Mouse (Mus musculus): ENCODE data around the gene Golim4.
A peak's percentile ranks its signal among the peaks of the same experiment; 100 is the strongest.
"Not testable (repeated sequence)": the region's sequence is repeated elsewhere in the genome, so short reads cannot be mapped to it uniquely, and the experiment has no call there.

The Golim4 gene

DNA sequence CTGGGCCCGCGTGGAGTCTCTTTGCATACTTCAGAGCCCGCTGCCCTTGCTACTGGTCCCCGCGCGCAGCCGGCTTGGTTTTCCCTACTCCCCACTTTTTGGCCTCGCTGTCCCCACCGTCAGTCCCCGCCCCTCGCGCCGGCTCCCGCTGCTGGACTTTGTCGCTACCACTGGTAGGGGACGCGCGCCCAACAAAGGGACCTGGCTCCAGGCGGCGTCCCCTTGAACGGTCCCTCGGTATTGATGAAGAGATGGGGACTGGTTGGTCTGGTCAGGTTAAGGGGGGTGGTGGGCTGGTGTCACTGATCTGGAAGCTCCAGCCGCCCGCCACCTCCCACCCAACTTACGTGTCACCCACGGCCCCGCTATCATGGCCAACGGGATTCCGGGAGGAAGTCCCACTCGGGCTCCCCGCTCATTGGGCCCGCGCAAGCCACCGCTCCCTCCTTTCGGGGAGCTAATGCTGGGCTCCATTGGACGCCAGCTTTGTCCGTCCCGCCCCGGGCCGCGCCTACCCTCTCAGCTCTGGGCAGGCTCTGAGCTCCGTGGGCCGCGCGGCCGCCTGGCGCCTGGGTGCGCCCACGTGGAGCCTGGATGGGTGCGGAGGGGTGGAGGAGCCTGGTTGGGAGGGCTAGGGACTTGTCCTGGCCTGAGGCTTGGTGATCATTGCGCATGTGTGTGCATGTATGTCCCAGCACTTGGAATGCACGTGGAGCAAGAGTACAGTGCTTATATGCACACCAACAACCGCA is at the start of gene Golim4:
TSS of gene Golim4 (minus strand) at position 399 of the 752 bp plus-strand sequence.
- peak; percentile 95 to 96 for DNase-seq

GRCm38 (mm10) chr3:76005621-76006020 is 48.9 kb upstream of the Golim4 start:
- DNase-seq = peak in 1 of 2 experiments; percentile 1

GRCm38 (mm10) chr3:76001156-76001555 is 44.4 kb upstream of the Golim4 start:
- peak in 1 of 2 experiments; percentile 39 for DNase-seq

- DNase-seq = no peak
These were observed 43.7 kb upstream of the Golim4 start for GRCm38 (mm10) chr3:76000481-76000880.

- DNase-seq = not testable (repeated sequence)
These were observed 24.4 kb upstream of the Golim4 start for GRCm38 (mm10) chr3:75981031-75981750.

DNA sequence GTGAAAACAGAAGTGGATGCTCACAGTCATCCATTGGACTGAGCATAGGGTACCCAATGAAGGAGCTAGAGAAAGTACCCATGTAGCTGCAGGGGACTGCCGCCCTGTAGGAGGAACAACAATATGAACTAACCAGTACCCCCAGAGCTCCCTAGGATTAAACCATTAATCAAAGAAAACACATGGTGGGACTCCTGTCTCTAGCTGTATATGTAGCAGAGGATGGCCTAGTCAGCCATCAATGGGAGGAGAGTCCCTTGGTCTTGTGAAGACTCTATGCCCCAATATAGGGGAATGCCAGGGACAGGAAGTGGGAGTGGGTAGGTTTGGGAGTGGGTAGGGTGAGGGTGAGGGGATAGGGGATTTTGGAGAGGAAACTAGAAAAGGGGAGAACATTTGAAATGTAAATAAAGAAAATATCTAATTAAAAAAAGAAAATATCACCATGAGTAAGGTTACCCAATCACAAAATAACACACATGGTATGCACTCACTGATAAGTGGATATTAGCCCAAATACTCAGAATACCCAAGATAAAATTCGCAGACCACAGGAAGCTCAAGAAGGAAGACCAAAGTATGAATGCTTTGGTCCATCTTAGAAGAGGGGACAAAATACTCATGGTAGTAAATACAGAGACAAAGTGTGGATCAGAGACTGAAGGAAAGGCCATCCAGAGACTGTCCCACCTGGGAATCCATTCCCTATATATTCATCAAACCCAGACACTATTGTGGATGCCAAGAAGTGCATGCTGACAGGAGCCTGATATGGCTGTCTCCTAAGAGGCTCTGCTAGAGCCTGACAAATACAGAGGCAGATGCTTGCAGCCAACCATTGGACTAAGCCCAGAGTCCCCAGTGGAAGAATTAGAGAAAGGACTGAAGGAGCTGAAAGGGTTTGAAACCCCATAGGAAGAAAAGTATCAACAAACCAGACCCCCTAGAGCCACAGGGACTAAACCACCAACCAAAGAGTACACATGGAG is 6.3 kb upstream of the Golim4 start:
- DNase-seq = not testable (repeated sequence)

DNA sequence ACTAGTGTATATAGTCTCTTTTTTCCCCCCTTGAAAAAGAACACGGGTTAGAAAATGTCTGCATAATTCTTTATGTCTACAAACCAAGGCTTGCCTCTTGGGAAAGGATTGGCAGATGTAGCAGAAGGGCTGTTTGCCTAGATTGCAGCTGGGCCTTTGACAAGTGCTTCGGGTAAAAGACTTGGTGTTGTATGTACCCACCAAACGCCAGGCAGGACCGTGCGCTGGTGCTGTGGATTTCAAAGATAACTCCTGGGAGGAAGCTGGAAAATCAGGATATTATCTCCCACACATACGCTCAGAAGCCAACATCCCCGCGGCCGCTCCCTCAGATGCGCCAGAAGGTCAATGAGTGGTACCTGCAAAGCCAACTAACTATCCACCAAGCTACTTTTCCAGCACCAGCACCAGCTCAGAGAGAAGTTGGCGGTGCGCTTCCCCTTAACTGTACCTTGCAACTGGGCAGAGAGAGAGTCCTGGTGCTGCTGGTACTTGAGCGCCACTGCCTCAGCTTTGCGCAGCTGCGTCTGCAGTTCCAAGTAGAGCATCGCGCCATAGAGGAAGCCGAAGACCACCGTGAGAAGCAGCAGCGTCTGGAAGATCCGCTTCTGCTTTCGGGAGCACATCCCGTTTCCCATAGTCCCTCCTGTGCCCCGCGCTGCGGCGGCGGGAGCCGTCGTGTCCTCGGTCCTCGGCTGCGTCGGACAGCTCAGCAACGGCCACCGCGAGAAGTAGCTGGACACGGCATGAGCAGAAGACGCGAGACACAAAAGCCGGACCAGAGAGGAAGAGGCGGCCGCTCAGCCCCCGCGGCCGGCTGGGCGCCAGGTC is 873 bp downstream of the Golim4 start:
- peak in 1 of 2 experiments; percentile 15 for DNase-seq

DNA sequence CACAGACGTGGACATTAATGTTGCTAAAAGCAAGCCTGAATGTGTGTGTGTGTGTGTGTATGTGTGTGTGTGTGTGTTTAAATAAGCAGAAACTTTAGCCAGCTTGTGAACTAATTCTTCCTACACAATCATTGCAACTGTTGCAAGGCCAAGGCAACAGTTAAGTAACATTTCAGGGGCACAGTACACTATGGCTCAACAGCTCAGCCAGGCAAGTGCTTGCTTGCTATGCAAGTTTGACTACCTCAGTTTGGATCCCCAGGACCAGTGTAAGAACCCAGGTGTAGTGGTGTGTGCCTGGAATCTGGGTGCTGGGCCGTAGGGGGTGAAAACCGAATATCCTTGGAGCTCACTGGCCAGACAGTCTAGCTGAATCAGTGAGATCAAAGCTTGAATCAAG is 2.6 kb downstream of the Golim4 start:
- DNase-seq = no peak

DNA sequence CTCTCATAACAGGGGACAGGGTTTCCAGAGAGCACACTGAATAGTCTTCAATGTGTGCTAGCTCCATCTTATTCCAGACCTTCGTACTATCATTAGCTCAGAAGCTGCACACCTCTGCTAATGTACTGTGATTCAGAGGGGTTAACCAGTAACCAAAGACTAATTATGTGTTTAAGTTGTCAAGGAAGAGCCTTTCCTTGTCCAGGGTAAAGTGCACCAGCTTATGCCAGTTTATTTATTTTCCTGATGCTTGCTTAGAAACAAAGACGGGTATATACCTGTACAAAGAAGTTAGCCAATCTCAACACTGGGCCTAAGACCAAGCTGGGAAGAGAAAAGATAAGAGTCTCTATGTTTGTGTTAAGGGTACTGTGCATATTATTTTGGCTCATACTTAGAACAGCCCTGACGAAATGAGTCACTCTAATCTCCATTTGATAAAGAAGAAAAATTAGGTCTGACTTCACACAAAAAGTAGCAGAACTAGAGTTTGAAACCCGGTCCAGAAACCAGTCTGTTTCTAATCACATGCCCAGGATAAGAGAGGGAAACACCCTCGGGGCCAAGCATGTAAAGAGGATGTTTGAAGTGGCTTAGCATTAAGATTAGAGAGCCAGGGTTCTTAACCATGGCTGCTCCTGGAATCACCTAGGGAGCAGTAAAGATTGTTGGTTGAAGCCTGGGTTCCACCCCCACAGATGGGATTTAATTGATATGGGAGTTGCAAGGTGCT is 4.3 kb downstream of the Golim4 start:
- DNase-seq = peak in 1 of 2 experiments; percentile 7

DNA sequence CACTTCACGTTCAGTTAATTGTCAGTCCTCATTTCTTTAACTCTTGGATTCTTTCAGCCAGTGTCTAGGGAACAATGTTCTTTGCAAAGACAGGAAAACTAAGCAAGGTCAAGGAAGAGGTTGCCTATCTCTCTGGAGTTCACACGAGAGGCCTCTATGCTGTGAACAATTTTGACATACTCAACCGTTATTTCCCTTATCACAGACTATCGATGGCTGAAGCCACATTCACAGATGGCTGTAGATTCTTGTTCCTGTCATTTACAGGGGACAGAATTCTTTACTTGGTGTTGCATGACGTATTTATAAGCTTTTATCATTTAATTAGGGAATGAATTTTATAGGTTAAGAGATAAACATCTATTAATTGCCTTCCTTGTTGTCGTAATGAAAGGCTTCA is 5.9 kb downstream of the Golim4 start:
- no peak for DNase-seq

GRCm38 (mm10) chr3:75949358-75949757 is 7.4 kb downstream of the Golim4 start:
- no peak for DNase-seq

DNA sequence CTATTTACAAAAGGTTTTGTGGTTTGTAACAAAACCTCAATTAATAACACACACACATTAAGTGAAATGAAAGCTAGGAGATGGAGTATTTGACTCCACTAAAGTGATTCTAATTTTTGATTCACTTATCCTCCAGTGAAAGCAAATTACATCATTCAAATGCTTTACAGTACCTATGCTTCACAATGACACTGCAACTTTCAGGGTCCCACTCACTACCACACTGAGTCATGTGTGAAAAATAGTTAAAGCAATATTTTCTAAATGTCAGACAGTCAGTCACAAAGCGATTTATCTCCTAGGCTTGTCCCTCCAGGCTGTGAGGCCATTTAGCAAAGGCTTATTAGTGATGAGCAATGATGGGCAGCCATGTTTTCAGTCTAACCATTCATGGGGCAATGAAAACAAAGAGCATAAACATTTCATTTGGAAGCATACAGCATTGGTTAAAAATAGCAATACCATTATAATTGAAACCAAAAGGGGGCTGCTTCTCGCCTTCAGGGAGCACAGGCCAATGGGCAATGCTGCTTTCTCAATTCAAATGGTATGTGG is 8.1 kb downstream of the Golim4 start:
- no peak for DNase-seq

DNA sequence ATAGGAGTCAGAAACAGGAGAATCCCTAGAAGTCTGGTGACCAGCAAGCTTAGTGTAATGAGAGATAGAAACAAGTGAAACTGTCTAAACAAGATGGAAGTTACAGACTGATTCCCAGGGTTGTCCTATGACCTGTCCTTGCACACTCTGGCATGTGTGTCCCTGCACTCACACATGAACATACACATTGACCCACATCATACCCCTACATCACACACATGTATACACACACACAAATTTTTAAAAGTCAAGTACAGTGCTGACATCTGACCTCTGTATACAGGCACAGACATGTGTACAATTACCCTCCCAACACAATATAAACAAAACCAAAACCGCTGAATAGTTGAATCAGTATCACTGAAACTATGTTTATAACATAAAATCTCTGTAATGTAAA is 8.7 kb downstream of the Golim4 start:
- no peak for DNase-seq

DNA sequence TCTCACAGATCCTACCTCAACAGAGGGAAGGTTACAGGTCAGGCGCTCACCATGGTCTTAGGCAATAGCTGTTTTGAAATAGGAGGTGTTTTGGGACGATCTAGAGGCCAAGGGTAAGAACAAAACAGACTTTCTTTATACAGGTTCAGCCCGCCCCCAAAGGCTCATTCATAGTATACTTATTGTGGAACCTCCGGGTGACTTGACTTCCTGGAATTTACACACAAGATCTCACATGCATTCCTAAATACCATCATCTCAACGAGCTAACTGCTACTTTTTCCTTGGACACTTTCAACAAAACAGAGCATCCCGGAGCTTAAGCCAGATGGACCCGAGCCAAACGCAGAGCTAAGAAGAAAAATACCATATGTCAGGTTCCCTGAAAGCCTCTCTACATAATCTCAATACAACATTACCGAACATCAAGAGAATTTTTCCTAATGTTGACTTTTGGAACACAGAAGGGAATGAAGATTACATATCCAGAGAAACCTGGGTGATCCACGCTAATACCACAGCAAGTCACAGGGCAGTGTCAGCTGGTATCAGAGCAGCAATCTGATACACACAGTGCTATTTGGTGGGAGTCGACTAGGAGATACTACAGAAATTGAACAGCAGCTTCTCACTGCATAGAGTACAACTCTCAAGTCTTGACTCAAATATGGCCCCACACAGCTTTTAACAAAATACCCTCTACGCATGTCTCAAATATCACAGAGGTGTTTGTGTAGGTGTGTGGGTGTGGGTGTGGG is 14.3 kb downstream of the Golim4 start:
- no peak for DNase-seq

GRCm38 (mm10) chr3:75941864-75942263 is 14.9 kb downstream of the Golim4 start:
- no peak for DNase-seq

DNA sequence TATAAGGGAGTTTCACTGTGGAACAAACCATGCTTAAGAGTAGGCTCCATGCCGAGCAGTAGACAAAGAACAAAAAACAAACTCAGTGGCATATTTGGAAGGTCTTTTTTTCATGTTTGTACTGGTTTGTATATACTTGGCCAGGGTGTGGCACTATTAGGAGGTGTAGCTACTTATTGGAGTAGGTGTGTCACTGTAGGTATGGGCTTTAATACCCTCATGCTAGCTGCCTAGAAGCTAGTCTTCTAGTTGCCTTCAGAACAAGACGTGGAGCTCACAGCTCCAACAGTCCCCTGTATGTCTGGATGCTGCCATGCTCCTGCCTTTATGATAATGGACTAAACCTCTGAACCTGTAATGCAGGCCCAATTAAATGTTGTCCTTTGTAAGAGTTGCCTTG is 20.6 kb downstream of the Golim4 start:
- DNase-seq = no peak

GRCm38 (mm10) chr3:75930659-75931225 is 26.0 kb downstream of the Golim4 start:
- DNase-seq = no peak

DNA sequence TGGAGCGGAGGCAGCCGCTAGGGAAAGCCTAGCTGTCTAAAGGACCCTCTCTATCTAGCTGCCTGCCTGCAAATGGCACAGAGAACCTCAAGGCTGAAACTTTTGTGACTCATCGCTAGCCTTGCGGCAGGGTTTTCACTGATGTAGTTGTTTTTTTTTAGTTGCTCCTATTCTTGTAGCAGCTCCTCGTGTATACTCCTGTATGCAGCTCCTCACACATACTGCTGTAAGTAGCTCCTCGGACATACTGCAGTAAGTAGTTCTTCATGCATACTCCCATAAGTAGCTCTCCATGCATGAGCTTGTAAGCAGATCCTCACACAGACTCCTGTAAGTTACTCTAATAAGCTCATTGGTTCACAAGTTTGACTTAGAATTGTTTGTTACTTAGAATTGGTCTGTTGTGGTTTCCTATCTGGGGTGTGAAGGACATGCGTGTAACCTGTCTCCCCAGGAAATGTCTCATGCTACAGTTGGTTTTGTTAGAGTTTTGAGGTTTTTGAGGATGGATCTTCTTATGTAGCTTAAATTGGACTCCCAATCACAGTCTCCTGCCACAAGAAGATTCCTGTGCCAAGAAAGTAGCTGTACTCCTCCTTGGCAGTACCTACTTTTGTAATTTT is 26.7 kb downstream of the Golim4 start:
- no peak for DNase-seq

DNA sequence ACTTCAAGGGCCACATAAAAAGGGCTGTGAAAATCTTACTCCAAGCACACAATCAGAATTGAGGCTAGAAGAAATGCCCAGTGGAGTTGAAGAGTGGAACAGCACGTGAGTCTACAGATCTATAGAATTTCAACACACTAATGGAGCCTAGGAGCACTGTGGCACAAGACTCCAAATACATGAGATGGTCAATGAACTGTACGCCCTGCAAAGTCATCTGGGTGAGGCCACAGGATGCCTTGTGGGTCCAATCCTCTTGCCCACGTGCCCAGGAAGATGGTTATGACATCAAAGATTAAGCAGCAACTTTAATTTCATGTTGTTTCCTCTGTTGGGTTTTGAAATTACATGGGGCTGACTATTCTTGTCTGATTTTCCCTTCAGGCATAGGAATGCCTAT is 30.4 kb downstream of the Golim4 start:
- DNase-seq = no peak
